Mouse (Mus musculus) heart, embryonic 16.5 days (tissue): ENCODE results near the gene Cog6. TPM values are rescaled to one million over a fixed set of nuclear protein-coding genes. Genes with fewer than 3 reads are reported as not detected.

ENCODE experiments used
- ATAC-seq: fragments of 200-750 bp; cut with Nextera tagmentation; replicated peaks from 2 replicates; pipeline ENCODE4 v1.8.0; 2017; ENCODE audit warnings: moderate number of reproducible peaks; ENCODE audit not compliant: insufficient read depth, low FRiP score; ENCODE audit errors: extremely low read depth
- H3K27ac ChIP-seq: fragments of 300-500 bp; sonication (generic); 2 replicates; pipeline ENCODE4 v1.5.1; 2014; ENCODE audit warnings: mild to moderate bottlenecking, low read length, control low read depth, moderate library complexity
- H3K27me3 ChIP-seq: fragments of 300-500 bp; sonication (generic); 2 replicates; pipeline ENCODE4 v1.6.1; 2014; ENCODE audit warnings: low read length, mixed read lengths; ENCODE audit not compliant: control insufficient read depth, insufficient read depth
- H3K36me3 ChIP-seq: fragments of 300-500 bp; sonication (generic); 2 replicates; pipeline ENCODE4 v1.6.1; 2014; ENCODE audit not compliant: control insufficient read depth, insufficient read depth
- H3K4me1 ChIP-seq: fragments of 300-500 bp; sonication (generic); 2 replicates; pipeline ENCODE4 v1.6.1; 2014; ENCODE audit warnings: low read length, mixed read lengths; ENCODE audit not compliant: control insufficient read depth, insufficient read depth
- H3K4me2 ChIP-seq: fragments of 300-500 bp; sonication (generic); 2 replicates; pipeline ENCODE4 v1.6.1; 2014; ENCODE audit warnings: low read depth, mild to moderate bottlenecking, control low read depth, low read length
- H3K4me3 ChIP-seq: fragments of 300-500 bp; sonication (generic); 2 replicates; pipeline ENCODE4 v1.5.1; 2014; ENCODE audit warnings: mild to moderate bottlenecking, control low read depth, low read length
- H3K9ac ChIP-seq: fragments of 300-500 bp; sonication (generic); 2 replicates; pipeline ENCODE4 v1.6.1; 2014; ENCODE audit warnings: low read length, control low read depth
- H3K9me3 ChIP-seq: fragments of 300-500 bp; sonication (generic); replicated peaks from 2 replicates; pipeline ENCODE4 v1.6.1; 2016; ENCODE audit warnings: low read length; ENCODE audit not compliant: control insufficient read depth
- WGBS: fragments of 180-500 bp; shearing (Covaris S2); extraction: QIAGEN DNeasy Blood & Tissue Kit; methylation state at CpG from one replicate; pipeline ENCODE4 v1.1.7; 2014; 5-methylcytosine and 5-hydroxymethylcytosine counted together
- polyA plus RNA-seq: library from polyadenylated mRNA; unstranded; fragments of >200 nt; fragmentation: Nextera tagmentation; extraction: Ambion mirVana; gene quantifications from 2 replicates; pipeline ENCODE4 v1.2.1, GENCODE M21; 2015

Gene Cog6
- polyA plus RNA-seq, 1 experiment from 2014 or later: 59.0 TPM

DNA sequence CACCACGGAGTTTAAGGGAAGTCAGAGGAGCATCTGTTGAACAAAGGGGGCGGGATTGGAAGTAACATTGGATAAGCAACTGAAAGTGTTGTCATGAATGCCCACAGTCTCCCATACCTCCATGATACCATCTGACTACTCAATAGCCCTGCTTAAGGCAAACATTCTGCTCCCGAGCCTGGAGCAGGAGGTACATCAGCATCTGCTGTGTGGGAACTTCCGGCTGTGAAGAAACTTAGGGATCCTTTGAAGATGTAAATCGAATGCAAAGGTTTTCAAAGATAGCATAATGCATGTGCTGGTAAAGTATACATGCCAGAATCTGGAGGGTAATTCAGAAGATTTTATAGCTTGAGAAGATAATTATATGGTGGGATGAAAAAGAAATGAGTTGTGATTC lies 21.9 kb upstream of the Cog6 start:
- no peaks in the 10 kb centered on the region for H3K9me3 ChIP-seq
- WGBS: 67% methylated on average over 5 of the region's 5 CpGs
- no peak overlapping the region for H3K4me3 ChIP-seq
- peaks cover 3% of the 10 kb centered on the region; the same call in 1 of the 2 replicates for H3K36me3 ChIP-seq
- no peak for ATAC-seq
- H3K27me3 ChIP-seq: no peaks in the 10 kb centered on the region
- no peak overlapping the region for H3K27ac ChIP-seq
- H3K4me1 ChIP-seq: peaks cover 16% of the 10 kb centered on the region
- H3K9ac ChIP-seq: no peak overlapping the region
- no peak overlapping the region for H3K4me2 ChIP-seq

- Histone ChIP-seq H3K9ac (no peak overlapping the region), H3K4me1 (peaks cover 8% of the 10 kb centered on the region), H3K27me3 (no peaks in the 10 kb centered on the region), H3K9me3 (no peaks in the 10 kb centered on the region), H3K4me2 (no peak overlapping the region), H3K27ac (no peak overlapping the region), H3K36me3 (no peaks in the 10 kb centered on the region), H3K4me3 (no peak overlapping the region)
- 80% methylated on average over 7 of the region's 7 CpGs for WGBS
- ATAC-seq: no peak
Observed at GRCm38 (mm10) chr3:53036941-53037340, 19.9 kb upstream of the Cog6 start.

- Histone ChIP-seq H3K4me3 (no peak overlapping the region), H3K9ac (no peak overlapping the region; the same call in 1 of the 2 replicates), H3K27ac (no peak overlapping the region), H3K36me3 (no peaks in the 10 kb centered on the region), H3K9me3 (no peaks in the 10 kb centered on the region), H3K4me2 (no peak overlapping the region), H3K27me3 (no peaks in the 10 kb centered on the region), H3K4me1 (peaks cover 8% of the 10 kb centered on the region)
- no peak for ATAC-seq
- 46% methylated on average over 5 of the region's 5 CpGs for WGBS
Observed at GRCm38 (mm10) chr3:53036076-53036475, 19.0 kb upstream of the Cog6 start.

GRCm38 (mm10) chr3:53033448-53033847 lies 16.4 kb upstream of the Cog6 start:
- no peak overlapping the region for H3K27ac ChIP-seq
- peaks cover 8% of the 10 kb centered on the region for H3K4me1 ChIP-seq
- WGBS: 14% methylated on average over 3 of the region's 3 CpGs
- no peaks in the 10 kb centered on the region for H3K27me3 ChIP-seq
- no peak overlapping the region for H3K9ac ChIP-seq
- H3K36me3 ChIP-seq: no peaks in the 10 kb centered on the region
- ATAC-seq: no peak; the same call in 1 of the 2 replicates
- no peaks in the 10 kb centered on the region for H3K9me3 ChIP-seq
- H3K4me2 ChIP-seq: no peak overlapping the region
- H3K4me3 ChIP-seq: no peak overlapping the region

DNA sequence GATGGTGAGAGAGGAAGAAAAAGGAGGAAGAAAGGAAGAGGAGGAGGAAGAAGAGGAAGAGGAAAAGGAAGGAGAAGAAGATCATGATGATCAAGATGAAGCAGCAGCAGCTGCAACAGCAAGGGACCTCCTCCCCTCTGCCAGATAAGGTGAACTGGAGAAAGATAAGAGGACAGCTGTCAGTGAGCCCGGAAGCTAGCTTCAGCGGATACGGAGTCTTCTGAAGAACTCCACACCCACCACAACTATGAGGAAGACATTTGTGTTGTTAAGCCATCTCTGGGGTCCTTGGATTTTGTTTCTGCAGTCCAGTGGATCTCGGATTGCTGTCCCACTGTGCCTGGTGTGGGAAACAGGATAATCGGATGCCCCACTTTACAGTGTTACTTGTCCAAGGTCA lies 15.4 kb upstream of the Cog6 start:
- WGBS: 14% methylated on average over 5 of the region's 5 CpGs
- Histone ChIP-seq H3K4me1 (peaks cover 8% of the 10 kb centered on the region), H3K9me3 (no peaks in the 10 kb centered on the region), H3K4me3 (no peak overlapping the region), H3K27me3 (no peaks in the 10 kb centered on the region), H3K36me3 (no peaks in the 10 kb centered on the region), H3K9ac (no peak overlapping the region), H3K4me2 (no peak overlapping the region), H3K27ac (no peak overlapping the region)
- ATAC-seq: no peak

- Histone ChIP-seq H3K27ac (no peak overlapping the region), H3K36me3 (no peaks in the 10 kb centered on the region), H3K27me3 (no peaks in the 10 kb centered on the region), H3K4me2 (no peak overlapping the region), H3K4me1 (peaks cover 8% of the 10 kb centered on the region), H3K4me3 (no peak overlapping the region), H3K9ac (no peak overlapping the region), H3K9me3 (no peaks in the 10 kb centered on the region)
- WGBS: 45% methylated on average over 6 of the region's 6 CpGs
- no peak for ATAC-seq
Observed at GRCm38 (mm10) chr3:53031586-53031985, 14.5 kb upstream of the Cog6 start.

DNA sequence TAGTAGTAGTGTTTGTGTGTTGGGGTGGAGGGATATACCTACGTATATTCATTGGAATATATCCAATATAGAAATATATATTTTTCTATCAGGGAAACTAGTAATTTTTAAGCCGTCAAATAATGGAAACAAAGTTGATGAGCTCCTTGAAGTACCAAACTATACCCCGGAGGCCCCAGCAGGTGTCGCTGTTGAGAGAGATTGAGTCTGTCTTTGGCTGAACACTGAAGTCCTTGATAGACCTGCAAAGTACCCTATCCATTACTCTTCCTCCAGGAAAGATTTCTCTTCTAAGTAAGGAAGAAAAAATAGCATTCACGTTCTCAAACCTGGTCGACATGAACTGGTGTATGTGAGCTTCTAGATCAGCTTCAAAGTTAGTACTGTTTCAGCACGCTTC lies 12.0 kb upstream of the Cog6 start:
- peaks cover 5% of the 10 kb centered on the region; the same call in 1 of the 2 replicates for H3K4me1 ChIP-seq
- H3K9ac ChIP-seq: no peak overlapping the region
- 18% methylated on average over 7 of the region's 7 CpGs for WGBS
- no peak overlapping the region for H3K4me3 ChIP-seq
- no peak overlapping the region for H3K4me2 ChIP-seq
- no peaks in the 10 kb centered on the region for H3K36me3 ChIP-seq
- no peaks in the 10 kb centered on the region for H3K9me3 ChIP-seq
- H3K27me3 ChIP-seq: no peaks in the 10 kb centered on the region
- no peak overlapping the region for H3K27ac ChIP-seq
- ATAC-seq: no peak

- H3K9me3 ChIP-seq: no peaks in the 10 kb centered on the region
- no peaks in the 10 kb centered on the region for H3K4me1 ChIP-seq
- H3K27ac ChIP-seq: no peak overlapping the region
- H3K4me3 ChIP-seq: no peak overlapping the region
- H3K9ac ChIP-seq: no peak overlapping the region
- no peak for ATAC-seq
- H3K4me2 ChIP-seq: no peak overlapping the region
- no peaks in the 10 kb centered on the region for H3K27me3 ChIP-seq
- 46% methylated on average over 4 of the region's 4 CpGs for WGBS
- H3K36me3 ChIP-seq: no peaks in the 10 kb centered on the region
Observed at GRCm38 (mm10) chr3:53027333-53027732, 10.3 kb upstream of the Cog6 start.

- no peak overlapping the region for H3K4me2 ChIP-seq
- peaks cover 37% of the 10 kb centered on the region for H3K36me3 ChIP-seq
- H3K27me3 ChIP-seq: no peaks in the 10 kb centered on the region
Observed at GRCm38 (mm10) chr3:53007411-53007810, 9.6 kb downstream of the Cog6 start.

More at GRCm38 (mm10) chr3:53007411-53007810, 9.6 kb downstream of the Cog6 start:
- WGBS: 89% methylated on average over 8 of the region's 8 CpGs
- Histone ChIP-seq H3K4me3 (no peak overlapping the region), H3K4me1 (no peaks in the 10 kb centered on the region), H3K9ac (no peak overlapping the region), H3K27ac (no peak overlapping the region), H3K9me3 (no peaks in the 10 kb centered on the region)
- ATAC-seq: no peak
